Mouse (Mus musculus): Measurements from ENCODE around the gene Dchs1. TPM values are rescaled to one million over a fixed set of nuclear protein-coding genes. Genes with fewer than 3 reads are reported as not detected.

The Dchs1 gene
- 3.0 and 4.0 TPM in 2 replicates for polyA plus RNA-seq (2015; fragmentation: Nextera tagmentation; extraction: Ambion mirVana)

DNA sequence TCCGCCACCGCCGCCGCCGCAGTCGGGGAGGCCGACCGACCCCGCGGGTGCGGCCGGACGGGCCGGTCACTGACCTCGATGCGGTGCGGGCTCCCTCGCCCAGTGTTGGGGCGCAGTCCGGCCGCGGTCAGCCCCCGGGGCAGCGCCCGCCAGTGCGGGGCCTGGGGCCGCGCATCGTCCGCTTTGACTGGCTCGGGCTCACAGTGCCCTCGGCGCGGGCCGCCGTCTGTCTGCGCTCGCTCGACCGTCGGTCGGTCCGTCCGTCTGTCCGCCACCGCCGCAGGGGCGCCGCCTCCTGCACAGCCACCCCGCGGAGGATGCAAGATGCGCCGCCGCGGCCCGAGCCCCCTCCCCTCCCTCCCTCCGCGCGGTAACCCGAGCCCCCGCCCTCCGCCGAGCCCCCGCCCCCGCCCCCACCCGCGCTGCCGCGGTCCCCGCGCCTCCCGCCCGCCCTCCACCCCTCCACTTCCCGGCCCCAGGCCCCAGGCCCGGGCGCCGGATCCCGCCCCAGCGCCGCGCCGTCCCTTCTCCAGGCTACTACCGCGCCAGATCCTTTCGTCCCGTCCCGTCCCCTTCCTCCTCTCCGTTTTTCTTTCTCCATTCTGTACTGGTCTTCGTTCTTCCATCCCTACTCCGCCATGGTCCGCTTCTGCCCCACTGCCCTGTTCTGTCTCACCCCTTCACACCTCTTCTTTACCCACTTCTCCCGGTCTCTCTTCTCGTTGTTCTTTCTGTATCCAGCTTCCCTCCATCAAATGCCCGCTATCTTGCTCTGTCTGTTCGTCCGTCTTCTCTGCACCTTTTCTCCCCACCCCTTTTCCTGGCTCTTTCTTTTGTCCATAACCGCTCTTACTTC is at the start of gene Dchs1:
Dchs1 (minus strand) TSS at position 370 of the 856 bp plus-strand sequence.

DNA sequence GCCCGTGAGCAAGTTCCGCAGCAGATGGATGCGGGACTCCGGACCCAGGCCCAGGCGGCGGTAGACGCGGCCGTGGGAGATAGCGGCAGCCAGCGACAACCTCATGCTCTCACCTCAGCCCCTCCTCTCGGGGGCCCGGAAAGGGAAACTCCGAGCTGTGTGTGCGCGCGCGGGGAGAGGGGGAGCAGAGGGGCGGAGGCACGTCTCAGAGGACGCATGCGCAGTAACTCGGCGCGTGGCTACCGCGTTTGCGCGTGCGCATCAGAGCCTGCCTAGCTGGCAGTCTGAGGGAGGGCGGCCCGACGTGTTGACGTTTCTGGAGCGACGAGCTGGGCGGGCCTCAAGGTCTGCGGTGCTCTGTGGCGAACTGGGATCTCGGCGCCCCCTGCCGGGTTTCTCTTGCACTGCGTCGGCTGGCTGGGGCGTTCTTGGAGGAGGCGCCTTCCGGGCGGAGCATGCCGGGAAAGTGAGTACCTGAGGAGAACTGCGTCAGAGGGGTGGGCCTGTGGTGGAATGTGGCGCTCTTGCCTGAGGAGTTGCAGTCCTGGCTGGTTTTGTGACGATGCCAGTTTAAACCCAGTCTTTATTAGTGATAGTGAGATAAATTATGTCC is 23.5 kb upstream of the Dchs1 start, which contains the start of gene Mrpl17:
Mrpl17 (minus strand) TSS at position 223 of the 613 bp plus-strand sequence.

DNA sequence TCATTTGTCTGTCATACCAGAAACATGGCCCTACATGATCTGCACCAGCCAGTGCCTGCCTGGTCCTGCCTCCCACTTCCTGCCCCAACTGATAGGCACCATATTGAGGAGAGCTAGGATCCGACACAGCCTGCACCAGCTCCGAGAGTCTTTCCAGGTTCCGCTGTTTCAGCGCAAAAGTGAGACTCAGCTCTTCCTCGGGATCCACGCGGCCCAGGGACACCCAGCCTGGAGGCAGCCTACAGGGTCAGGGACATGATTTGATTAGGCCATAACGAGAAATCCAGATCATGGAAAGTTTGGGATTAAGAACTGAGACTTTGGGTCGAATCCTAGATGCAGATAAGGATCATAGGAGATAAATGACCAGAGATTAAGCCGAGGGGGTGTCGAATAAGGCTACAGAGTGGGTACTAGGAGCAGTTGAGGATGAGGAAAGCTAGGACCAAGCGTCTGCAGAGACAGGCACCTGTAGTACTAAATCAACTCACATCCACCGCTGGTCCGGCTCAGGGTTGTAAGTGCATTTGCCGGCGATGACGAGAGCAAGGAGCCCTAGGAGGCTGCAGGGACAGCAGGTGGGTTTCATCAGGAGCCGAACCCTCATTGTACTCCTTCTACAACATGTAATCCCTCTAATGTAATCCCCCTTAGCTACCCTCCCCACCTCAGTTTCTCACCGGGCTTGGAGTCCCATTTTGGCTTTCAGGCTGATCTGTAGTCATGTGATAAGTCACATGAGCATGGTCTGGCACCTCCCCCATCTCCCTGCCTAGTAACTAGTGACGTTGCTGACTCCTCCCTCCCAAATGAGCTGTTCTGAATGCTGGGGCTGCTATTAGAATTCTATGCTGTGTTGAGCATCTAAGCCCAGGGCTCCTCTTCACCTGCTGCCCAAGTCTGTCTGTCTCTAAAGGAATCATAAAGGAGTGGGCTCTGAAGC is 35.7 kb downstream of the Dchs1 start, which contains the start of gene Tpp1:
Tpp1 (minus strand) TSS at position 745 of the 943 bp plus-strand sequence.

DNA sequence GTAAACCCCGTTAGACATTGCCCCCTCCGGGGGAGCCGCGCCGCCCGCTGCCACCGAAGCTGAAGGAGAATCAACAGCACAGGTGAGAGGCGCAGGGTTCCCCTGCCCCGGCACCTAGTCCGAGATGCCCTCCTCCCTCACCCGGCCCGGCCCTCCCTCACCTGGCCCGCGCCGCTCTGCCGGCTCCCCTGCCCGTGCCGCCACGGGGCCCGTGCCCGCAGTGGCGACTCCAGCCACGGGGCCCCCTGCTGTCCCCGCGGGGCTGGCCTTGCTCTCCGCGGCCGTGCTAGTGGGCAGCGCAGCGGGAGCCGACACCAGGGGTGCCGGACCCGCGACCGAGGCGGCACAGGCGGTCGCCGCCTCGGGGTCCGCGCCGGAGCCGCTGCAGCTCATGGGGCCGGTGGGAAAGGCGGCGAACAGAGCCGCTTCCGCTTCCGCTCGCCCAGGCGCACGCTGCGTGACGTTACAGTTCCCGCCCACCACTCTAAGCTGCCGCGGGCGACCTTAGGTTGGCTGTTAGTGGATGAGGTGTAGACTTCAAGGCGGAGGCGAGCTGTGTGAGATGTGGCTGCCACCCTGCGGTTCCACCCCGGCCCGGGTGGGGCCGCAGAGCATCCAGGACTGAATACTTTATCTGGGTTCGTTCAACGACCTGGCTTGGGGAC is 43.4 kb downstream of the Dchs1 start, which contains the start of gene Taf10:
Taf10 (minus strand) TSS at position 436 of the 665 bp plus-strand sequence.

GRCm38 (mm10) chr7:105736911-105737521 is 50.4 kb downstream of the Dchs1 start, which contains the start of gene Rrp8:
Rrp8 (minus strand) TSS chr7:105737385.

DNA sequence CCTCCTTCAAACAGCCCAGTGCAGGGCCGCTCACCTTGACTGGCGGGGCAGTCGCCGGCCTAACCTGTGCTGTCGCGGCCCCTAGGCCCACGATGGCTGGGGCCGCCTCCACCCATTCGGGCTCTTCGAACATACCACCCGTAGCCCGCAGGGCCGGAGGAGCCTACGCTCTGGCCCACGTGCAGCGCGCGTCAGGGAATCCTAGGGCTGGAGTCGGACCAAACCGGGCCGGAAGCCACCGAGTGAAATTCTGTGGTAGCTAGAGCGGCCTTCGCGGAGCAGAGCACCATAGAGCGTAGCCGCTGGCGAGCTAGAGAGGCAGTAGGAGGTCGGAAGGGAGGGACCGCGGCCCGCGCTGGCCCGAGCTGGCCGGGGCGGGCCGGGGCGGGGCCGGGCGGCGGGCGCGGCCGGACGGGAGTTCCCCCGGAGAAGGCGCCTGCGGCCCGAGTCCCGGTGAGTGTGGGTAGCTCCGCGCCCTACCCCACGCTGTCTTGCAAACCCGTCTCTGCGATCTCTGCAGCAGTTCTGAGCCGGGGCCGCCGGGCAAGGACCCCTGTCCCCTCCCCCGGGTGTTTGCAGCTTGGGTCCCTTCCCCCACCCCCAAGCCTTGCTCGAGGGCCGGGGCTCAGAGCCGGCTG is 51.1 kb downstream of the Dchs1 start, which contains the start of gene Ilk:
Ilk (plus strand) TSS at position 329 of the 638 bp plus-strand sequence.

Other genes starting within 250 kb of the Dchs1 start
- gene Smpd1, start 233.3 kb downstream of the Dchs1 start, polyA plus RNA-seq (2015; fragmentation: Nextera tagmentation; extraction: Ambion mirVana) = 33.8 and 37.9 TPM in 2 replicates
- gene Apbb1, start 206.0 kb downstream of the Dchs1 start, polyA plus RNA-seq (2015; fragmentation: Nextera tagmentation; extraction: Ambion mirVana) = 50.1 and 91.9 TPM in 2 replicates
- 46.1 and 53.0 TPM in 2 replicates for gene Hpx, start 187.5 kb downstream of the Dchs1 start, polyA plus RNA-seq (2015; fragmentation: Nextera tagmentation; extraction: Ambion mirVana)
- gene Trim3, start 154.1 kb downstream of the Dchs1 start, polyA plus RNA-seq (2015; fragmentation: Nextera tagmentation; extraction: Ambion mirVana) = 21.1 and 25.2 TPM in 2 replicates
- gene Timm10b, start 147.6 kb downstream of the Dchs1 start, polyA plus RNA-seq (2015; fragmentation: Nextera tagmentation; extraction: Ambion mirVana) = 274 and 325 TPM in 2 replicates
- 54.4 and 61.0 TPM in 2 replicates for gene Arfip2, start 147.2 kb downstream of the Dchs1 start, polyA plus RNA-seq (2015; fragmentation: Nextera tagmentation; extraction: Ambion mirVana)
- gene Gm45799, start 147.1 kb downstream of the Dchs1 start, polyA plus RNA-seq (2015; fragmentation: Nextera tagmentation; extraction: Ambion mirVana) = 30.4 and 57.6 TPM in 2 replicates
- gene Dnhd1, start 136.8 kb downstream of the Dchs1 start, polyA plus RNA-seq (2015; fragmentation: Nextera tagmentation; extraction: Ambion mirVana) = 0.91 and 0.95 TPM in 2 replicates
- gene Ilk, start 51.1 kb downstream of the Dchs1 start, polyA plus RNA-seq (2015; fragmentation: Nextera tagmentation; extraction: Ambion mirVana) = 226 and 237 TPM in 2 replicates
- gene Rrp8, start 50.3 kb downstream of the Dchs1 start, polyA plus RNA-seq (2015; fragmentation: Nextera tagmentation; extraction: Ambion mirVana) = 17.4 and 27.9 TPM in 2 replicates
- 146 and 158 TPM in 2 replicates for gene Taf10, start 43.3 kb downstream of the Dchs1 start, polyA plus RNA-seq (2015; fragmentation: Nextera tagmentation; extraction: Ambion mirVana)
- gene Tpp1, start 35.4 kb downstream of the Dchs1 start, polyA plus RNA-seq (2015; fragmentation: Nextera tagmentation; extraction: Ambion mirVana) = 58.5 and 125 TPM in 2 replicates
- 438 and 446 TPM in 2 replicates for gene Mrpl17, start 23.4 kb upstream of the Dchs1 start, polyA plus RNA-seq (2015; fragmentation: Nextera tagmentation; extraction: Ambion mirVana)
- gene Gm4070, start 166.3 kb upstream of the Dchs1 start, polyA plus RNA-seq (2015; fragmentation: Nextera tagmentation; extraction: Ambion mirVana) = 0.82 and 1.7 TPM in 2 replicates

Data from adrenal gland, postnatal 0 days (tissue).